Mouse (Mus musculus): Measurements from ENCODE around the gene Chrna9.
A peak's percentile ranks its signal among the peaks of the same experiment; 100 is the strongest.

Chrna9 gene

DNA sequence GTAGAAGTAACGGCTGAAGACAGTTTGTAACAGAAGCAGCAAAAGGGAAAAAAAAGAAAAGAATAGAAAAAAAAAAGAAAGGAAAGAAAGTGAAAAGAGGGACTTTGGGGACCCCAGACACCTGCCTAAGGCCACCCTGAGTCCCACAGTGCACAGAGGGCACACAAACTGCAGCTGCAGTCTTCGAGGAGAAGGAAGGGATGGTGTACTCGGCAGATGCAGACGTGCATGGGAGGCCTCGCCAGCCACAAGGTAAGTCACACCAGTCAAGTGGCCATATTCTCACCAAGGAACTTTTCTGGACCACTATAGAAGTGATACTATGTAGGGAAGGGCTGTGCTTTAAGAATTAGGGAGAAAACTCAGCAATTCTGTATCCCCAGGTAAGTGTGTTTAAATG lies at the start of gene Chrna9:
Gene Chrna9, plus strand, starts transcription at position 139 of the 400 bp plus-strand sequence.
- no peak for DNase-seq

DNA sequence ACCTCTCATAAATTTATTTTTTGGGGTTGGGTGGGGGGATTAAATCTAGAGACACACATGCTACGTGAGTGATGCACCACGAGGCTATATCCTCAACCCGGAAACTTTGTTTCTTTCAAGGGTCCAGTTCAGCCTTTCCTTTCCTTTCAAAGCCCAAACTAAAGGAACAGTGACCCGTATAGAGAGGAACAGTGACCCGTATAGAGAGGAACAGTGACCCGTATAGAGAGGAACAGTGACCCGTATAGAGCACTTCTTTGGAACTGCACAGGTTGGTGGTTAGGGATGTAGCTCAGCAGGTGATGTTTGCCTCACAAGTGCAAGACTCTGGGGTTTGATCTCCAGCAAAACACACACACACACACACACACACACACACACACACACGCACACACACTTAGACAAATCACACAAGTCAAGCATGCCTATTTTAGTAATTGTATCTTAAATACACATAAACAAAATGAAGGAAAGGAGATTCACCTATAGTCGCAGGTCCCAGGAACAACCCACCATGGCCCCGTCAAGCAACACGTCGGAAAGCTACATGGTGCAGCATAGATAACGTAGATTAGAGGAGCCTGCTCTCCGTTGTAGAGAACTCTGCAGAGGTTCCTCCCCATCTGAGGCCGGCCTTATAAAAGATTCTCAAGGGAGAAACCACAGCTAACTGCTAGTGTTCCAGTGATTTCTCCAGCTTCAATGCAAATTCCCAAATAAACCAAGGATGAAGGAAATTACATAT lies 48.9 kb upstream of the Chrna9 start:
- no peak for DNase-seq

DNA sequence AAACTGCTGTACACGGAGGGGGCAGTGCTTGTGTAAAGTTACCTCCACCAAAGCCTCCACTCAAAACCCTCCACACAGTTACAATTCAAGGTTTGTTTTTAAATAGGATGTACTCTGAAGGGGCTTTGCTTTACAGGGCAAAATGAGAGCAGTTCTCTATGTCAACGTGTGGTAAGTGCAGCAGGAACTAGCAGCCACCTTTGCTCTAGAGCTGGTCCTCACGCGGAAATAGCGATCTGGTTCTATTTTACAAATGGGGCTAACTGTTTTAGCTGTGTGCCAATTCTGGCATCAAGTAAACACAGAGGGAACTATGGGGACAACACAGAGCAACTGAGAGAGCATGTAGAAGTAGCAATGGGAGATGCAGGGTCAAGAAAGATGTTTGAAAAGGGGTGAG lies 46.6 kb upstream of the Chrna9 start:
- no peak for DNase-seq

DNA sequence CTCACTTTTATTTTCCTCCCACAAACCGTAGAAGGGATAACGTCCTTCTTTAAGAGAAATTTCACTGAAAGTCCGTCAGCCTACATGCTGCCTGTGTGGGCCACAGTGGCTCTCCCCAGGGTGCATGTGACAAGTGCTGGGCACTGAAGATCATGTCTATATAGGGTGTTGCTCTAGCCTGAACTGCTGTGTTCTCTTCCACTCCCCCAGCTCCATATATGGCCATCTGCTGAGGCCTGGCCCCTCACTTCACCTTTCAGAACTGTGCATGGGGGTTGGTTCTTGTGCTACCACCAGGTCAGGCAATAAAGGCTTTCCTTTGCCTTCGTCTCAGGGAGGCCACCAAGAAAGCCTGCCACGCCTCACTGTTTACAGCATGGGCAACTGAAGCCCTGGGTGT lies 45.7 kb upstream of the Chrna9 start:
- DNase-seq: no peak

DNA sequence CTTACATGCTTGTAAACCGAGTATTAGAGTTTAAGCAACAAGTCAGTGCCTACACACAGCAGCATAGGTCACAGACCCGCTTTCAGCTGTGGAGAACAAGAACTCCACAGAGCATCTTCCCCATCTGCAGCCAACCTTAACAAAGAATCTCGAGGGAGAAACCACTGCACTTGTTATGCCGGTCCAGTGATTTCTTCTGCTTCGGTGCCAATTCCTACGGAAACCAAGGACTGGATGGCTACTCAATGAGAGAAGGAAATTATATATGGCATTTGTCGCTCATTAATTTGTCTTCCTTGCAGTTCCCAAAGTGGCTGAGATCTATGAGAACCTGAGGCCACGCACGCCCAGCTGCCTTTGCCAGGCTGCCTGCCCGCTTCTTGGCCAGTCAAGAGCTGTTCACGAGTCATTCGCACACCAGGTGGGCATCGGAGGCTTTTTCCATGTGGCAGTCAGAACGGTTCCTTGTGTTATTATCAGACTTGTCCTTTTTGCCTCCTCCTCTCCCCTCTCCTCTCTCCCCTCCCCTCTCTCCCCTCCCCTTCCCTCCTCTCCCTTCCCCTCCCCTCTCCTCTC lies 43.4 kb upstream of the Chrna9 start:
- DNase-seq: no peak

DNA sequence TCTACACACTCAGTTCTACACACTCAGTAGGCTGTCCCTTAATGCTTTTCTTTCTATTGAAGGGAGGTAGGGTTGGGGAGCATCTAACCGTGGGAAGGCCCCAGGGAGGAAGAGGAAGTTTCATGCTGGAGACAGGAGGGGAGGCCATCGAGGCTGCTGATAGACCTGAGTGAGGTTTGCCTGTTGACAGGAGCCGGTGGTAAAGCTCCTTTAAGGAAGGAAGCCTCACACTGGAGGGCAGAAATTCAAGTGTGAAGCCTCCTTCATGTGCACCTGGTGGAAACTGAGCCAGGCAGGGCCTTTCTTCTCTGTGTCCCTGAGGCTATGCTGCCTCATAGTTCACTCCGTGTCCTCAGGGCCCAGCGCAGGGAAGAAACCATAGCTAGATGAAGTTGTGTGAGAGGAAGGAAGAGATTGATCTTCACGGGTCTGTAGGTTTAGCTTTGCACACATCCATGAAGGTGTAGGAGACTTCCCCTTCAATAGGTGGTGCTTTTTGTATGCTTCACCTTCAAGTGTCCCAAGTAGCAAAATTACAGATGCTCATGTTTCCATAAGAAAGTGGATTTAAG lies 39.5 kb upstream of the Chrna9 start:
- DNase-seq: no peak

DNA sequence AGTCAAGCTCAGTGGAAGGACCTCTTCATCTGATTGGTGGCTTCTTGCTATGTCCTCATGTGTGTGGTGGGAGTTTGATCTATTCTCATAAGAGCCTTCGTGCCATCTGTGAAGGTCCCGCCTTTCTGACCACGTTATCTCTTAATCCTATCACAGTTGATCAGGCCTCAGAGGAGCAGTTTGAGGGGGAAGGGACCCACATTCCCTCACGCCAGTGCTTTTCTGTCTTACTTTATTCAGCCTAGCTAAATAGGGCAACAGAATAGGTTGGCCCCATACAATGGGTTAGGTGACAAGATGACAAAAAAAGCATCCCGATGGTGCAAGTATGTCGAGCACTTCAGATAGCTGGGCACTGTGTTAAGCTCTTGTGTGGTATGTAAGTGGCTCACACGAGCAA lies 39.0 kb upstream of the Chrna9 start:
- no peak for DNase-seq

DNA sequence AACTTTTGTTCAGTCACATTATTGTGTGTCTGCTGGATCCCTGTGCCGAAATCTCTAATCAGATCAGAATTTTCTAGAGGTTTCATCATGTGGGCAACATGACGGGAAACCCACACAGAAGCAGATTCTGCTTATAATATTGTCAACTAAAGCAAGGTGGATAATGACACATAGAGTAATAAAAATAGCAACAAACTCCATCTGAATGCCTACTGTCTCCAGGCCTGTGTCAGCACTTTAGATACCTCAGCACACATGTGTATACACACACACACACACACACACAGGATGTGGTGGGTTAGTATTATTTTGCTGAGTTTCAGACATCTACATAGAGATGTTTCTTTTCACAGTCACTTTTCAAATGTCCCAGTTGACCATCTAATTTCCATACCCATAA lies 37.0 kb upstream of the Chrna9 start:
- no peak for DNase-seq

DNA sequence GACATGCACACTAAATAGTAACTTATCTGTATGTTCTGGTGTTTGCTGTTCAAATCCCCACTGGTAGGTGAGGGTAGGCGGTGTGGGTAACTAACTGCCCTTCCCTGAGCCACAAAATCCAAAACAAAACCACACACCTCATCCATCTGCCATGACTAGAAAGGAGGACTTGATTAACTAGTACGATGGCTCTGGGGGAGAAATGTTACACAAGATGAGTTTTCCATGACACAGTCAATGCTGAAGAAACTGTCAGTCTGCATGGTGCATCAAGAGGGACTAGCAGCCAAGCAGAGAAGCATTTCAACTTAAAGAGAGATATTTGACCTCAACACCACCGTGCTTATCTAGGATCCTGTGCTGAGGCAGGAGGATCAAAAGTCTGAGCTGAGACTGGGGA lies 36.0 kb upstream of the Chrna9 start:
- DNase-seq: no peak

DNA sequence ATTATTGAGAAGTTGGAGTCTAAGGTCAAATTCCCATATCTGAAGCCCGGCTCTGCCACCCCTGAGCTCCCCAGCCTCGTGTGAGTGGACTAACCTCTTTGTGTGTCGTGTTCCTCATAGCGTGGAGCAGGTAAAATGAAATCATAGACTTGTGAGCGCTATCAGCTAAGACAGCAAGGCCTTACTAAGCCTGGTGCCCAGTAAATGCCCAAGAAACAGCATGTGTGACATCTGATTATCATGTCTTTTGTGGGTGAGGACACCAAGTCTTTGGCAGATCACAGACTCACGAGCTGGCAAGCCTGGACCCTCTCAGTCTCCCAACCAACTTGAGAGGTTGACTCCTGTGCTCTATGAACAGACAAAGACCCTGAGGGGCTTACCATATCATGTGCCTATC lies 34.6 kb upstream of the Chrna9 start:
- DNase-seq: no peak

DNA sequence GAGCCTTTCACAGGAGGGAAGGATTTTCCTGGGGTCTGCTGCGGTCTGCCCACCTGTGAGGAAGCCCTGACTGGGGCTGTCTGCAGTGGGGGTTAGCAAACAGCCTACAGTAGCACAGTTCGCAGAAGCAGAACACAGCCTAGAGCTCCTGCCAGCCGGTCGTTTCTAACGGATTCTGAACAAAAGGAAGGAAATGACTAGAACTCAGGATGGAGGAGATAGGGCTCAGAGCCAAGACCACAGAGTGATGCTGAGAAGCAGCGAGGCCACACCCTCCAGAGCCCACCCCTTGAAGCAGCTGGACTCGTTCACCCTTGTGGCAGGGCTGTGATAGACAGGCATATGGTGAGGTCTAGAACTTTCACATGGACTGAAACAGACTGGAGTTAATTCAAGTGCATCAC lies 33.9 kb upstream of the Chrna9 start:
- DNase-seq: no peak

DNA sequence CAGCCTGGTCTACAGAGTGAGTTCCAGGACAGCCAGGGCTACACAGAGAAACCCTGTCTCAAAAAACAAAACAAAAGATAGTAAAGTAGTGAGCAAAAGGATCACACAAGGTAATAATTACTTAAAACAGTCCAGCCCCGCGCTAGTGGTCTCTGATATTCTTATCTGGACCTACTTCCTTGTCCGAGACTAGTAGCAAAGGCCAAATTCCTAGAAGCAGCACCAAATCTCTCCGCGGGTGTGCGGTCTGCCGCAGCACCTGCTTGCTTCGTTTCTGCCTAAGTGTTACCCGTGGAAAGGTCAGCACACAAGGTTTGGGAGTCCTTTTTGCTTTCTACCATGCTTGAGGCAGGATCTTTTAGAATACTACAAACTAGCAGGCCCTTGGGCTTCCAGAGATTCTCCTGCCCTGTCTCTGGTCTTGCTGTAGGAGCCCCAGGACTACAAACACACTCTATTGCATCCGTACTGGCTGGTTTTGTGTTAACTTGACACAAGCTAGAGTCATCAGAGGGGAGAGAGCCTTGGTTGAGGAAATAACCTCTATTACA lies 32.8 kb upstream of the Chrna9 start:
- no peak for DNase-seq

DNA sequence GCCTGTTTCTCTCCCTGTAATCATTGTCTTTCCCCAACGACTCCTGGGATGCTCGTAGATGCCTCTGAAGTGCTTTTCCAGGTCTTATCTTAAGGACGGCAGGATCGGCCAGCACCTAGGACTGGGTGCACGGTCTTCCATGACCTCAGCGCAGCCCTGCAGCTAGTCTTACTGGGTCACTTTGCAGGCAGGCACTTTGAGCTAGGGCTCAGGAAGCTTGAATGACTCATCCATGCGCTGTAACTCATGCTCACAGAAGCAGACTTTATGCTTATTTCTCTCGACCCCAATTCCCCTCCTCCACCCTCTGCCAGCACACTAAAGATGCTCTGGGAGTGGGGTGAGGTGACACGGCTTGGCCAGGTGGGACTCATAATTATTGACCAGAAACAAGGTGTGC lies 31.9 kb upstream of the Chrna9 start:
- no peak for DNase-seq

DNA sequence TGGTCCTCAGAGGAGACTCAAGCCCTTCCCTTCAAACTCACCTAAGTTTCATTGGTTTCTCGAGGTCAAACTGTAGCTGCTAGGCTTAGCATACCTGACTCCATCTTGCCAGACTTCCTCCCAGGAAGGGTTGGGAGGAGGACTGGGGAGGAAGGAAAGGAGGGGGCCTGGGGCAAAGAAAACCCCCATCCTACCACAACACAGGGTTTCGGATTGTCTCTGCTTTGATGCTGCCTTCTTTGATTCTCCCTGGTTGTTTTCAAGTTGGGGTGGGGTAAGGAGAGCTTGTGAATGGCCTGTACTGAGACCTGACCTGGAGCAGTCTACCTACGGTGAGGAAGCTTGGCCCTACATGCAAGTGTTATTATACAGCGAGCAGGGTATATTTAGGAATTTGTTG lies 30.2 kb upstream of the Chrna9 start:
- no peak for DNase-seq

DNA sequence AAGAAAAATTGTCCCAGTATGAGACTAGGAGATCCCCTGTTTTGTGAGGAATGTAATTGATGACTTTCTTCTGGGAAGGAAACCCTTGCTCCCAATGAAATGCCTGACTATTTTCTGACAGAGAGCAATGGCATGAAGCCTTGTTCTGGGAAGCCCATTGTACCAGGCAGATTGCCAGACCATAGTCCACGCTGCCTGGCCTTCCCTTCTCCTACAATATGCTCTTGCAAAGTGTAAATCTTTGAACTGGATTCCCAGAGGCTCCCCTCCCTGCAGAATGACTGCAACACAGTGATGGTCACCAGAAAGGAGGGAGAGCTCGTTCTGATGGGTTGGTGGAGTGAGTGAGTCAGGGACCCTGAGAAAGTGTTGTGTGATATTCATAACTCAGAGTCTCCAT lies 26.0 kb upstream of the Chrna9 start:
- no peak for DNase-seq

DNA sequence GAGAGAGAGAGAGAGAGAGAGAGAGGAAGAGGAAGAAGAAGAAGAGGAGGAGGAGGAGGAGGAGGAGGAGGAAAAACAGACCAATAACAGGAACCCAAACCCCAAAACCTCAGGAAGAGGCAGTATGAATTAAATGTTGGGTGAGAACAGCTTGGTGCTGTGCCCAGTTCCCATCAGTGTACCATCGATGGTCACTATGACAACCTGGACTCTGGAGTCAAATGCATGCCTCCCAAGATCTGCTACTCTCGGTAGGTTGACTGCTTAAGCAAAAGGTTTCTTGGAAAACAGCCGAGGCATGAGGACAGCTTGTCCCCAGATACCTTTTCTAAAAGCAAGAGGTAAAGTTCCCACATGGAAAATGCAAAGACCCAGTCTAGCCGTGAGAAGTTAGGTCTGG lies 25.4 kb upstream of the Chrna9 start:
- no peak for DNase-seq

DNA sequence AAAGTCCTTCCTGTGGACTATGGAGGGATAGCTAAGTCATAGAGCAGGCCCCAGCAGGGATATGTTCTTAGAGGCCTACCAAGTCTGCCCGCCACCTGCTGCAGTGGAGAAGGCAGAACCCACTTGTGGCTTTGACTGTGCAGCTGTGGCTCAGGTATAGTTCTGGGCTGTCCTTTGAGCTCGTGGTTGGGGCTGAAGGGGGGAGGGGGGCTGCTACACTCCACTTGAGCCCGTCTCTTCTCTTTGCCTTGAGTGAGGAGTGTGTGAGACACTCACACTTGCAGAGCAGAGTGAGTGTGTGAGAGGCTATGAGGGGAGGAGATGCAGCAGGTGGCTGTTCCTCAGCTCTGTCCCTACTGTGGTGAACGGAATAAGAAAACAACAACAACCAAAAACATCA lies 24.3 kb upstream of the Chrna9 start:
- DNase-seq: no peak

DNA sequence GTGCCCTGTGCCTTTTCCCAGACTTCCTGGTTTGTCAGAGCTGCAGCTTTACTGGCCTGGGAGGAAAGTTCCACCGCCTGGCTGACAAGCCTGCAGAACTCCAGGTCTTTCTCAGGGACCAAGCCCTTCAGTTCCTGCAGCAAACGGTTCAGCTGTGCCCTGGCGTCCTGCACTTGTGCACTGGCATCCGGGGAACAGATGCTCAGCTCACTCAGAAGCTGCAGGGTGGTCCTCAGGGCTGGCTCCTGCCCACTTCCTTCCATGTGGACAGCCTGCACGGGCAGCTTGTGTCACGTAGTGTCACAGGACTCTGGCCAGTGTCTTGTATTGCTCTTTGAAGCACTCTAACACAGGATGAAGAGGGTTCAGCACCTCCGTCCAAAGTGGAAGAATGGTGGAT lies 23.0 kb upstream of the Chrna9 start:
- no peak for DNase-seq

DNA sequence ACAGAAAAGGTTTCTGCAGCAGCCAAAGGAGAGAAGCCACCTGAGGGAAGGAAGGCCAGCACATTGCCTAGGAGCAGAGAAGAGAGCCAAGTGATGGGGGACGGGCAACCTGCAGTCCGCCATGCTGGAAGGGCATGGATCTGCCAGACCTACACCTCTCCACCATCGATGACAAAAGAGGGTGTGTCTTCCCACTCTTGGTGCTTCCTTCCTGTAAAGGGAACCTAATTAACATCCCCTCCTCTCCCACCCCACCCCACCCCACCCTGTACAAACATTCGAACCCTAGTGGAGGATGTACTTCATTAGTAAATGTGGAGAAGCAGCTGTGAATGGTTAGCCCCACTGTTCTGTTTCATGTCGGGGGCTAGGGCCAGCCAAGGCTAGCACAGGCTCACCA lies 22.5 kb upstream of the Chrna9 start:
- no peak for DNase-seq

DNA sequence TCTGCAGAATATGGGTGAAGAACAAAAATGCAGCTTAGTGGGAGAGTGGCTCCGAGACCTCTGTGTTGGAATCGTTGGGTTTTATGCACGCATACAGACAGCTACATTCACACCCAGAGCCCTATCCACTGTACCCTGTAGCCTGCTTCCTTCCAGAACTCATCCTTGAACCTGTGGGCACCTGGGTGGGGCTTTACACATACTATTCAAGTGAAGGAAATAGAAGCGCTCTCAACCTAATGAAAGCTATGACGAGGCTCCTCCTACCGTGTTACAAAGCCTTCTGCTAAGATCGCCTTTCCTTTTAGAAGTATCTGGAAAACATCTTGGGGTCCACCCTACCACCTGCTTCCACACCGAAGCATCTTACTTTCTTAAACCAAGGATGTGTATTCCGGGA lies 21.6 kb upstream of the Chrna9 start:
- DNase-seq: no peak

DNA sequence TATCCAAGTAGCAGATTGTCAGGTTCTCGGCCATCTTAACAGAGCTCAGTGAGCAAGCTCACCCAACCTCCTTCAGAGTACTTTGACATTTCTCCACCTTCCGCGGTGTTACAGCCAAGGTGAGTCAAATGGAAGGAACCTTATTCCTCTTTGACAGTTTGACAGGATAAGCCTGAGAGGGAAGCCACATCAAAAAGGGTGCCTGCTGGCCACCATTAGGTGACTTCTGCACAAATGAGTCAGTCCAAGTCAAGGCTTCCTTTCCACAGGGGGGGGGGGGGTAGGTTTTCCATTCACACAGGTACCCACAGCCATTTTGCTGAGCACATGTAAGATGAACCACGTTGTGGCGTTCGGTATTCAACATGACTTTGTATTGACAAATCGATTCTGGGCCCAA lies 20.4 kb upstream of the Chrna9 start:
- no peak for DNase-seq

DNA sequence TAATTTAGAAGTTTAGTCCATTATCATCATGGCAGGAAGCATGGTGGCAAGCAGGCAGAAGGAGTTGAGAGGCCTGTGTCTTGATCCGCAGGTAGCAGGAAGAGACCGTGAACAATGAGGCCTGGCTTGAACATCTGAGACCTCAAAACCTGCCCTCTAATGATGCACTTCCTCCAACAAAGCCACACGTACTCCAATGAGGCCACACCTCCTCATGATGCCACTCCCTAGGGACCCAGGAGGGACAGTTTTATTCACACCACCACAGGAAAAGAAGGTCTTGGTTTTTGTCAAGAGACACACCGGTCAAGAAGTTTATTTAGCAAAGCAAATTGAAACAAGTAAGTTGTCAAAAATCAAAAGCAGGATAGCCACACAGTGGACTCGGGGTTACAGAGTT lies 17.8 kb upstream of the Chrna9 start:
- DNase-seq: no peak

DNA sequence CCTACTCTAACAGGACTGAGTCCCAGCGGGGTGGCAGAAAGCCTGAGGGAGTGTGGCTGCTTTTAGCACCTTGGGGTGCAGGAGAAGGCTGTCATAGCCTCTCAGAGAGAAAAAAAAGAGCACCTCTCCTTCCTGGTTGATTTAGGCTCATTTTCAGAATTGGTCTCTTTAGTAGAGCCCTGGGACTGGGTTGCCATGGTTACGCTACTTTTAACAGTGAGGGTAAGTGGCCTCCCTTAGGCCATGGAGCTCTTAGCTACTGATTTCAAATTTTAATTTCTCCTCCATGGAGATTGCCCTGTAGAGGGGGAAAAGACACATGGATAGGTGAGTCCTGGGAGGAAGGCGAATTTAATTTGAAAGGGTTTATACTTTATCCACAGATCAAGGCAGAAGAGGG lies 16.1 kb upstream of the Chrna9 start:
- no peak for DNase-seq

DNA sequence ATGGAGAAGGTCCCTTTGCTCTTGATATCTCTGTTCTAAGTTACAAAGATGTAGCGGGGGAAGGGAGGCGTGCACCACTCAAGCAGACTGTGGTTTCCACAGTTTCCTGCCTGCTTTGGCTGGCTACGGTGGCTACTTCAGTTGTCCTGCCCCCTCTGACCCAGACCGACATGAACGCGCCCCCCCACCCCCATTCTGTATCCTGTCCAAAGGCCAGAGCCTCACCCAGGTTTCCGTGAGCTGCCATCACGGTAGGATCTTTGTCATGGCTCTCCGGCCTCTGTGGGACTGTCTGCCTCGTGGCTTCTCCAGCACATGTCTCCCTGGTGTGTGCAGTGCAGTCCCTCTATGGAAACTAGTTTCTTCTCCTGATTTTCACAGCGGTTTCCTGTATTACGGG lies 15.4 kb upstream of the Chrna9 start:
- peak; percentile 18 to 49 for DNase-seq

DNA sequence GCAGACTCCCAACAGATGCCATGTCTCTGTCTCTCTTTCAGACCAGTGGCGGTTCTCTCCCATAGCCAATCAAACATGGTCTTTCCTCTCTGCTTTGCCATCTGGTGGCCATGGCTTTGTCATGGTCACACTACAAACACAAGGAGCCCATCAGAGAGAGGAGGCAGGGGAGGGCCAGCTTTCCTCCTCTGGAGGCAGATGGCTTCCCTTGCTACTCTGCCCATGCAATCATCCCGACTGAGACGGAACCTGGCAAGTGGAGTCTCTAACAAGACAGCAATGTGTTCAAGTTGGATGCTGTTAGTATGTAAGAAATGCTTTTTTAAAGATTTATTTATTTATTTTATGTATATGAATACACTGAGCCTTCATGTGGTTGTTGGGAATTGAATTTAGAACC lies 14.8 kb upstream of the Chrna9 start:
- no peak for DNase-seq

All from kidney, postnatal 25 days (tissue).